Mouse (Mus musculus): ENCODE results near the gene Gm11096. TPM values are rescaled to one million over a fixed set of nuclear protein-coding genes. Genes with fewer than 3 reads are reported as not detected.

Gene Gm11096
- not detected for polyA plus RNA-seq (2012; fragmentation: generic; extraction: Trizol)

DNA sequence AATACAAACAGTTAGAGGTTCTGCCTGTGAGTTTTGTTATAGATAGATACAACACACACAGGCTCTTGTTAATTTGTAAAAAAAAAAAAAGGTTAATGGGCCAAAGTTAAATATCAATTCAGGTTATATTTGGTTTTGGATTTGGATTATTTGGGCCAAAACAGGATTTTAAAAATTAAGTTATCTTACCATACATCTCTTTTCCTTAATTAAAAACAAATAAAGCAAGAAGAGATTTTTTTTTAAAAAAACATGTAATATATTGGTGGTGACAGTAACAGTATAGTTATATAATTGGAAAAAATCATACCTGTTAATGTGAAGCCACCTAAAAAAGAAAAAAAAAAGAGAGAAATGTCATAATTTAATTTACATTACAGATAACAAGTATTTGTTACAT lies at the start of gene Gm11096:
Gene Gm11096, plus strand, starts transcription at position 301 of the 400 bp plus-strand sequence.
- Histone ChIP-seq H3K4me2 (ENCODE audit: low read depth) (no peak within 1 kb of the TSS), H3ac (ENCODE audit: control insufficient read depth, insufficient read length) (no peak within 1 kb of the TSS), H3K79me2 (ENCODE audit: control insufficient read depth, insufficient read depth) (no peaks in the 10 kb centered on the region), H3K27me3 (ENCODE audit: control insufficient read depth, insufficient read depth, insufficient read length) (no peaks in the 10 kb centered on the region), H3K4me3 (no peak within 1 kb of the TSS), H3K36me3 (ENCODE audit: control insufficient read depth, insufficient read depth) (no peaks in the 10 kb centered on the region)
- no peak for TF ChIP-seq REST (IDR thresholded peaks at IDR 0.05; ENCODE audit: insufficient read depth, insufficient read length)
- no peak for TF ChIP-seq CEBPB (IDR thresholded peaks at IDR 0.05; ENCODE audit: insufficient read depth, poor library complexity, severe bottlenecking)
- TF ChIP-seq TCF12 (IDR thresholded peaks at IDR 0.05; ENCODE audit: insufficient read depth, poor library complexity, severe bottlenecking) = no peak
- no peak for TF ChIP-seq SRF (IDR thresholded peaks at IDR 0.05; ENCODE audit: control insufficient read depth, insufficient read length, low read depth)
- no peak for TF ChIP-seq USF1 (IDR thresholded peaks at IDR 0.05; ENCODE audit: low read depth)
- TF ChIP-seq POLR2AphosphoS2 (IDR thresholded peaks at IDR 0.05; ENCODE audit: insufficient read length, low read depth) = no peak
- no peak for TF ChIP-seq MYOG (IDR thresholded peaks at IDR 0.05; ENCODE audit: control insufficient read depth in 1 of 3, insufficient read depth in 1 of 3, insufficient read length in 2 of 3, low read depth in 2 of 3)
- no peak for TF ChIP-seq TCF3 (IDR thresholded peaks at IDR 0.05; ENCODE audit: insufficient read length, low read depth)
- no peak for TF ChIP-seq MYOD1 (IDR thresholded peaks at IDR 0.05; ENCODE audit: control insufficient read depth in 1 of 3, insufficient read length in 2 of 3, low read depth in 2 of 3)
- TF ChIP-seq MAX (IDR thresholded peaks at IDR 0.05; ENCODE audit: low read depth) = no peak
- no peak for TF ChIP-seq POLR2A (IDR thresholded peaks at IDR 0.05; ENCODE audit: insufficient read length, low read depth)
- TF ChIP-seq E2F4 (IDR thresholded peaks at IDR 0.05; ENCODE audit: insufficient read depth) = no peak

DNA sequence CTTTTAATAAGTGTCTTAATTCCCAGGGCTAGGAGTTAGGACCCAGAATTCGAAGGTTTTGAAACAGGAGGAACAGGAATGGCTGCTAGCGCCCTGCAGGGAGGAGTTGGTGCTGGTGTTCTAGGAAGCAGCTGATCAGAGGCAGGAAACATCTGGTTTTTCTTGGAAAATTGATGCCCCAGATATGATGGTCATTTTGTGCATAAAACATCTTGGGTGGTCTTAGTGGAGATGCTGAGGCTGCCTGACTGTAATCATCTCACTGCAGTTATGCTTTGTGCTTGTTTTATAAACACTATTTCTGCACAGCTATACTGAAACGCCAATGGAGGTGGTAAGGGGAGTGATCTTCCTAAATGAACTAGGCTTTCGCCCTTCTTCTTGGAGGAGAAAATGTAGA lies 48.5 kb upstream of the Gm11096 start:
- no peak for TF ChIP-seq TCF3 (IDR thresholded peaks at IDR 0.05; ENCODE audit: insufficient read length, low read depth)
- no peak for TF ChIP-seq SRF (IDR thresholded peaks at IDR 0.05; ENCODE audit: control insufficient read depth, insufficient read length, low read depth)
- TF ChIP-seq POLR2AphosphoS2 (IDR thresholded peaks at IDR 0.05; ENCODE audit: insufficient read length, low read depth) = no peak
- TF ChIP-seq MAX (IDR thresholded peaks at IDR 0.05; ENCODE audit: low read depth) = no peak
- no peak for TF ChIP-seq USF1 (IDR thresholded peaks at IDR 0.05; ENCODE audit: low read depth)
- no peak for TF ChIP-seq CEBPB (IDR thresholded peaks at IDR 0.05; ENCODE audit: insufficient read depth, poor library complexity, severe bottlenecking)
- TF ChIP-seq E2F4 (IDR thresholded peaks at IDR 0.05; ENCODE audit: insufficient read depth) = no peak
- no peak for TF ChIP-seq MYOG (IDR thresholded peaks at IDR 0.05; ENCODE audit: control insufficient read depth in 1 of 3, insufficient read depth in 1 of 3, insufficient read length in 2 of 3, low read depth in 2 of 3)
- TF ChIP-seq REST (IDR thresholded peaks at IDR 0.05; ENCODE audit: insufficient read depth, insufficient read length) = no peak
- TF ChIP-seq MYOD1 (IDR thresholded peaks at IDR 0.05; ENCODE audit: control insufficient read depth in 1 of 3, insufficient read length in 2 of 3, low read depth in 2 of 3) = no peak
- TF ChIP-seq POLR2A (IDR thresholded peaks at IDR 0.05; ENCODE audit: insufficient read length, low read depth) = no peak
- no peak for TF ChIP-seq TCF12 (IDR thresholded peaks at IDR 0.05; ENCODE audit: insufficient read depth, poor library complexity, severe bottlenecking)

GRCm38 (mm10) chr17:81394124-81394523 lies 47.4 kb upstream of the Gm11096 start:
- Histone ChIP-seq H3K36me3 (ENCODE audit: control insufficient read depth, insufficient read depth) (no peaks in the 10 kb centered on the region), H3K4me2 (ENCODE audit: low read depth) (no peak overlapping the region), H3K27me3 (ENCODE audit: control insufficient read depth, insufficient read depth, insufficient read length) (no peaks in the 10 kb centered on the region), H3K4me3 (no peak overlapping the region), H3K79me2 (ENCODE audit: control insufficient read depth, insufficient read depth) (no peaks in the 10 kb centered on the region), H3ac (ENCODE audit: control insufficient read depth, insufficient read length) (no peak overlapping the region)
- no peak for TF ChIP-seq MYOG (IDR thresholded peaks at IDR 0.05; ENCODE audit: control insufficient read depth in 1 of 3, insufficient read depth in 1 of 3, insufficient read length in 2 of 3, low read depth in 2 of 3)
- TF ChIP-seq E2F4 (IDR thresholded peaks at IDR 0.05; ENCODE audit: insufficient read depth) = no peak
- no peak for TF ChIP-seq REST (IDR thresholded peaks at IDR 0.05; ENCODE audit: insufficient read depth, insufficient read length)

More for the DNA sequence above, 48.5 kb upstream of the Gm11096 start:
- Histone ChIP-seq H3K79me2 (ENCODE audit: control insufficient read depth, insufficient read depth) (no peaks in the 10 kb centered on the region), H3K4me3 (no peak overlapping the region), H3K27me3 (ENCODE audit: control insufficient read depth, insufficient read depth, insufficient read length) (no peaks in the 10 kb centered on the region), H3K4me2 (ENCODE audit: low read depth) (no peak overlapping the region), H3K36me3 (ENCODE audit: control insufficient read depth, insufficient read depth) (no peaks in the 10 kb centered on the region), H3ac (ENCODE audit: control insufficient read depth, insufficient read length) (no peak overlapping the region)

DNA sequence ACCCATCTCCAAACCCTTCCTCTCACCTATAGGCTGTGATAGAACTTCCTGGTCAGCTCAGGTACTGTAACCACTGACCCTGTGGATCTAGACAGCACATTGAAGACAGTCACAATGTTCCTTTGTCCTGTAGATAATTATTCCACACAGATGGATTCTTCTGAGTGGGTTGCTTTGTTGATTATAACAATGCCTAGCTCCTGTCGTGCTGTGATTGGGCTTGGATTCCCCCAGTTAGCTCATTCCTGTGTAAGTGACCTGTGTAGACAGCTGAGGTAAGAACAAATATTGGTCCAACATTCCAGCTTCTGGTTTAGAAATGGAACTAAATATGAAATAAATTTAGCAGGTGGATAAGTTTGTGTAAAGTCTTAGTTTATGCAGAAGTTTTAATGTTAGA lies 44.1 kb upstream of the Gm11096 start:
- no peak overlapping the region for H3K4me2 ChIP-seq (ENCODE audit: low read depth)
- no peaks in the 10 kb centered on the region for H3K27me3 ChIP-seq (ENCODE audit: control insufficient read depth, insufficient read depth, insufficient read length)
- TF ChIP-seq CEBPB (IDR thresholded peaks at IDR 0.05; ENCODE audit: insufficient read depth, poor library complexity, severe bottlenecking) (no peak), MYOD1 (IDR thresholded peaks at IDR 0.05; ENCODE audit: control insufficient read depth in 1 of 3, insufficient read length in 2 of 3, low read depth in 2 of 3) (no peak), E2F4 (IDR thresholded peaks at IDR 0.05; ENCODE audit: insufficient read depth) (no peak), USF1 (IDR thresholded peaks at IDR 0.05; ENCODE audit: low read depth) (no peak), MYOG (IDR thresholded peaks at IDR 0.05; ENCODE audit: control insufficient read depth in 1 of 3, insufficient read depth in 1 of 3, insufficient read length in 2 of 3, low read depth in 2 of 3) (no peak), REST (IDR thresholded peaks at IDR 0.05; ENCODE audit: insufficient read depth, insufficient read length) (no peak), MAX (IDR thresholded peaks at IDR 0.05; ENCODE audit: low read depth) (no peak), SRF (IDR thresholded peaks at IDR 0.05; ENCODE audit: control insufficient read depth, insufficient read length, low read depth) (no peak), TCF12 (IDR thresholded peaks at IDR 0.05; ENCODE audit: insufficient read depth, poor library complexity, severe bottlenecking) (no peak), POLR2AphosphoS2 (IDR thresholded peaks at IDR 0.05; ENCODE audit: insufficient read length, low read depth) (no peak), POLR2A (IDR thresholded peaks at IDR 0.05; ENCODE audit: insufficient read length, low read depth) (no peak), TCF3 (IDR thresholded peaks at IDR 0.05; ENCODE audit: insufficient read length, low read depth) (no peak)
- H3K36me3 ChIP-seq (ENCODE audit: control insufficient read depth, insufficient read depth) = no peaks in the 10 kb centered on the region
- H3K79me2 ChIP-seq (ENCODE audit: control insufficient read depth, insufficient read depth) = no peaks in the 10 kb centered on the region
- H3ac ChIP-seq (ENCODE audit: control insufficient read depth, insufficient read length) = no peak overlapping the region
- H3K4me3 ChIP-seq = no peak overlapping the region

DNA sequence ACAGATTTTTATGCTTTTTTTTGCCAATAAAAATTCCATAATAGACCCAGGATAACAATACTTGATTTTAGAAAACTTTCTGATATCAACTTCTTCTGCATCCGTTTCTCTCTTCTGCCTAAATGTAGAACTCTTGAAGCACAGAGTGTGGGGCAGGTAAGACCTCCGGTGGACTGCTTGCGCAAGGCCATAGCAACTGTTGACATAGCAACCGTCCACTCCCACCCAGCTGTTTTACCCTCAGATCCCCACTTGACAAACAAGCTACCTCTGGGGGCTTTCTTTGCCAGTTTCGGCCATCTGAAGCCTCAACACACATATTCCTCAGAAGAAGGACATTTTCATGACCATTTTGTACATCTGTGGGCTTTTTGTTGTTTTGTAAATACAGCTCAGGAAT lies 41.2 kb upstream of the Gm11096 start:
- no peak overlapping the region for H3K4me3 ChIP-seq
- H3ac ChIP-seq (ENCODE audit: control insufficient read depth, insufficient read length) = no peak overlapping the region
- no peaks in the 10 kb centered on the region for H3K79me2 ChIP-seq (ENCODE audit: control insufficient read depth, insufficient read depth)
- no peak for TF ChIP-seq MAX (IDR thresholded peaks at IDR 0.05; ENCODE audit: low read depth)
- no peak for TF ChIP-seq MYOG (IDR thresholded peaks at IDR 0.05; ENCODE audit: control insufficient read depth in 1 of 3, insufficient read depth in 1 of 3, insufficient read length in 2 of 3, low read depth in 2 of 3)
- TF ChIP-seq CEBPB (IDR thresholded peaks at IDR 0.05; ENCODE audit: insufficient read depth, poor library complexity, severe bottlenecking) = no peak
- TF ChIP-seq POLR2A (IDR thresholded peaks at IDR 0.05; ENCODE audit: insufficient read length, low read depth) = no peak
- TF ChIP-seq MYOD1 (IDR thresholded peaks at IDR 0.05; ENCODE audit: control insufficient read depth in 1 of 3, insufficient read length in 2 of 3, low read depth in 2 of 3) = no peak
- no peak for TF ChIP-seq TCF3 (IDR thresholded peaks at IDR 0.05; ENCODE audit: insufficient read length, low read depth)
- TF ChIP-seq E2F4 (IDR thresholded peaks at IDR 0.05; ENCODE audit: insufficient read depth) = no peak
- no peak for TF ChIP-seq POLR2AphosphoS2 (IDR thresholded peaks at IDR 0.05; ENCODE audit: insufficient read length, low read depth)
- no peaks in the 10 kb centered on the region for H3K27me3 ChIP-seq (ENCODE audit: control insufficient read depth, insufficient read depth, insufficient read length)
- H3K4me2 ChIP-seq (ENCODE audit: low read depth) = no peak overlapping the region
- no peaks in the 10 kb centered on the region for H3K36me3 ChIP-seq (ENCODE audit: control insufficient read depth, insufficient read depth)

Data from myocyte (in vitro differentiated cells).